Mouse (Mus musculus) myocyte (in vitro differentiated cells): ENCODE data around the gene Usp15. TPM values are rescaled to one million over a fixed set of nuclear protein-coding genes. Genes with fewer than 3 reads are reported as not detected.
A peak's percentile ranks its signal among the peaks of the same experiment; 100 is the strongest.

ENCODE experiments used
- H3K27me3 ChIP-seq: one replicate; pipeline ENCODE4 v1.6.1; 2011; ENCODE audit not compliant: control insufficient read depth, insufficient read depth, insufficient read length
- H3K36me3 ChIP-seq: one replicate; pipeline ENCODE4 v1.6.1; 2011; ENCODE audit not compliant: control insufficient read depth, insufficient read depth
- H3K4me2 ChIP-seq: one replicate; pipeline ENCODE4 v1.6.1; 2011; ENCODE audit warnings: low read depth, control low read depth
- H3K4me3 ChIP-seq: one replicate; pipeline ENCODE4 v1.5.1; 2011; ENCODE audit warnings: mild to moderate bottlenecking, control low read depth, moderate library complexity
- H3K79me2 ChIP-seq: one replicate; pipeline ENCODE4 v1.6.1; 2011; ENCODE audit not compliant: control insufficient read depth, insufficient read depth
- H3ac ChIP-seq: one replicate; pipeline ENCODE4 v1.6.1; 2011; ENCODE audit not compliant: control insufficient read depth, insufficient read length
- CEBPB ChIP-seq: IDR thresholded peaks from 2 replicates; pipeline ENCODE4 v1.6.1; 2011; ENCODE audit warnings: mild to moderate bottlenecking, moderate library complexity; ENCODE audit not compliant: poor library complexity, insufficient read depth, severe bottlenecking
- E2F4 ChIP-seq: IDR thresholded peaks from one replicate; pipeline ENCODE4 v1.6.1; 2011; ENCODE audit warnings: mild to moderate bottlenecking, control low read depth, moderate library complexity; ENCODE audit not compliant: insufficient read depth
- MAX ChIP-seq: IDR thresholded peaks from one replicate; pipeline ENCODE4 v1.6.1; 2011; ENCODE audit warnings: low read depth, mild to moderate bottlenecking, control low read depth
- MYOD1 ChIP-seq, 3 experiments: IDR thresholded peaks; one replicate each; pipeline ENCODE4 v1.6.1; 2011; ENCODE audit warnings: control low read depth in 2 of 3, low read depth in 2 of 3, mild to moderate bottlenecking in 2 of 3, moderate library complexity in 1 of 3; ENCODE audit not compliant: insufficient read length in 2 of 3, control insufficient read depth in 1 of 3
- MYOG ChIP-seq, 3 experiments: IDR thresholded peaks; one replicate each; pipeline ENCODE4 v1.6.1; 2011; ENCODE audit warnings: control low read depth in 2 of 3, low read depth in 2 of 3, mild to moderate bottlenecking in 2 of 3; ENCODE audit not compliant: insufficient read length in 2 of 3, control insufficient read depth in 1 of 3, insufficient read depth in 1 of 3
- POLR2A ChIP-seq: IDR thresholded peaks from one replicate; pipeline ENCODE4 v1.6.1; 2011; ENCODE audit warnings: low read depth, mild to moderate bottlenecking, control low read depth, moderate library complexity; ENCODE audit not compliant: insufficient read length
- POLR2AphosphoS2 ChIP-seq: IDR thresholded peaks from one replicate; pipeline ENCODE4 v1.6.1; 2011; ENCODE audit warnings: low read depth, control low read depth; ENCODE audit not compliant: insufficient read length
- REST ChIP-seq: IDR thresholded peaks from one replicate; pipeline ENCODE4 v1.6.1; 2011; ENCODE audit warnings: mild to moderate bottlenecking, control low read depth, moderate library complexity; ENCODE audit not compliant: insufficient read depth, insufficient read length
- SRF ChIP-seq: IDR thresholded peaks from one replicate; pipeline ENCODE4 v1.6.1; 2011; ENCODE audit warnings: low read depth; ENCODE audit not compliant: control insufficient read depth, insufficient read length
- TCF12 ChIP-seq: IDR thresholded peaks from one replicate; pipeline ENCODE4 v1.6.1; 2011; ENCODE audit warnings: mild to moderate bottlenecking, control low read depth; ENCODE audit not compliant: poor library complexity, insufficient read depth, severe bottlenecking
- TCF3 ChIP-seq: IDR thresholded peaks from one replicate; pipeline ENCODE4 v1.6.1; 2011; ENCODE audit warnings: low read depth, control low read depth; ENCODE audit not compliant: insufficient read length
- USF1 ChIP-seq: IDR thresholded peaks from one replicate; pipeline ENCODE4 v1.6.1; 2011; ENCODE audit warnings: low read depth, mild to moderate bottlenecking, control low read depth, moderate library complexity
- polyA plus RNA-seq: library from polyadenylated mRNA; unstranded; fragments of >200 nt; fragmentation: generic; extraction: Trizol; gene quantifications from one replicate; pipeline ENCODE4 v1.2.1, GENCODE M21; 2012; ENCODE audit warnings: missing spikeins

Usp15 gene
- polyA plus RNA-seq, 1 experiment = 18.7 TPM

DNA sequence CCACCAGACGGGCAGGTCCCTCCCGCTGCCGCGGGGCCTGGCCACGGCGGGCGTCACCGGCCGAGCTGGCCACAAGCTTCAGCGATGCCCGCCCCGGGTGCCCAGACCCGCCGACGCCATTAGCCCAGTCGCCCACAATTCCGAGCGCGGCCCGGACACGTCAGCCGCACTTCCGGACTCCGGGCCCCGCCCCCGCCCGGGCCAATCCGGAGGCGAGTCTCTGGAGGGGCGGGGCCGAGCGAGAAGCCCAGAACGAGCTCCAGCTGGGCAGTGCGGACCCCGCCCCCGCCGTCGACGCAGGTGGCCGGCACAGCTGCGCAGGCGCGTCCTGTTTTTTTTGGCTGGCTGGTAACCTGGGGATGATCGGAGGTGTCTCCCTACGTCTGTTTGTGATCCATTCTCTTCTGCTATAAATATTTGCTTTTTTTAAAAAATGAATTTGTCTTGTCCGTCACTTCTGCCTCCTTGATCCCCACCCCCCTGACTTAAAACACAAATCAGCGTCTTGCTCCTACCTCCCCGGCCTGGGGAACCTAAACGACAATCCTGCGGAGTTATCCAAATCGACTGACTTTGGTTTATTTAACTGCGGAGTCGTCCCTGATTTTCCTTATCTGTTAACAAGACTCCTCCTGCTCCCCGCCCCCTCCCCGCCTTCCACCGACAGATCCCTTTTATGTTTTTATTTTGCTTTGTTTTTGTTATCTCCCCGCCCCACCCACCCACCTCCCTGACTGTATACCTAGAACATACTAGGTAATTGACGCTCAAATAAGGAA lies 120.4 kb downstream of the Usp15 start, which contains the start of gene Mon2:
Gene Mon2 (minus strand): TSS at position 261 of the 779 bp plus-strand sequence.
- Histone ChIP-seq H3K79me2 (peaks cover 42% of the 10 kb centered on the region), H3K4me3 (peak within 1 kb of the TSS; percentile 63), H3K27me3 (peaks cover 5% of the 10 kb centered on the region), H3ac (peak within 1 kb of the TSS; percentile 98), H3K36me3 (no peaks in the 10 kb centered on the region), H3K4me2 (peak within 1 kb of the TSS; percentile 97)
- TF ChIP-seq E2F4 = no peak
- TF ChIP-seq CEBPB = no peak
- TF ChIP-seq POLR2A = peak; percentile 80
- no peak for TF ChIP-seq SRF
- peak in 2 of 3 experiments; percentile 64 to 82 for TF ChIP-seq MYOD1 (IDR thresholded peaks at IDR 0.05; ENCODE audit: control insufficient read depth in 1 of 3, insufficient read length in 2 of 3, low read depth in 2 of 3)
- TF ChIP-seq USF1 = no peak
- no peak for TF ChIP-seq MAX
- TF ChIP-seq POLR2AphosphoS2 = peak; percentile 86
- no peak for TF ChIP-seq TCF12
- peak; percentile 42 for TF ChIP-seq TCF3
- no peak for TF ChIP-seq REST
- TF ChIP-seq MYOG (IDR thresholded peaks at IDR 0.05; ENCODE audit: control insufficient read depth in 1 of 3, insufficient read depth in 1 of 3, insufficient read length in 2 of 3, low read depth in 2 of 3) = peak in 2 of 3 experiments; percentile 73 to 83

DNA sequence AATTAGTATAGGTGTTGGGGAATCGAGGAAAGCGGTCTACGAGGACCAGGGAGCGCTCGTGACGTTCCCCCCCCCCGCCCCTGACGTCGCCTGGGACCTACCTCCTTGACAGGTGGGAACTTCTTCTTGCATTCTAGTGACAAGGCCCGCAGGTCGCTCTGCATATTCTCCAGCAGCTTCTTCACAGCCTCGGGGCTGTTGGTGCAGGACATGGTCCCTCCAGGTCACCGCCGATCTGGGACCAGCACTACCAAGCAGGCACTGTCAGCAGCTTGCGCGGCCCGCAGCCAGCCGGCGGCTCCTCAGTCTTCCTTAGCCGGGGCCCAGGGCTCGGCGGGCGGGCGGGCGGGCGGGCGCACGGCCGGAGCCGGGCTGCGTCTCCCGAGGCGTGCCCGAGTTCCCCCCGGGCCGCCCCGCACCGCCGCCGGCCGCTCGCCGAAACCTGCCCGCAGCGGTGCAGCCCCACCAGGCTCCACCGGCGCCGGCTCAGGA lies 121.0 kb downstream of the Usp15 start:
- H3K79me2 ChIP-seq = peaks cover 48% of the 10 kb centered on the region
- no peaks in the 10 kb centered on the region for H3K36me3 ChIP-seq
- peak overlapping the region; percentile 98 for H3ac ChIP-seq
- peaks cover 5% of the 10 kb centered on the region for H3K27me3 ChIP-seq
- TF ChIP-seq TCF3 = no peak
- TF ChIP-seq MYOG (IDR thresholded peaks at IDR 0.05; ENCODE audit: control insufficient read depth in 1 of 3, insufficient read depth in 1 of 3, insufficient read length in 2 of 3, low read depth in 2 of 3) = no peak
- TF ChIP-seq E2F4 = no peak
- no peak for TF ChIP-seq MYOD1 (IDR thresholded peaks at IDR 0.05; ENCODE audit: control insufficient read depth in 1 of 3, insufficient read length in 2 of 3, low read depth in 2 of 3)
- TF ChIP-seq USF1 = no peak
- TF ChIP-seq SRF = no peak
- TF ChIP-seq TCF12 = no peak
- no peak for TF ChIP-seq POLR2AphosphoS2
- TF ChIP-seq CEBPB = no peak
- TF ChIP-seq MAX = no peak
- no peak for TF ChIP-seq REST
- no peak for TF ChIP-seq POLR2A
- peak overlapping the region; percentile 97 for H3K4me2 ChIP-seq
- peak overlapping the region; percentile 63 for H3K4me3 ChIP-seq

DNA sequence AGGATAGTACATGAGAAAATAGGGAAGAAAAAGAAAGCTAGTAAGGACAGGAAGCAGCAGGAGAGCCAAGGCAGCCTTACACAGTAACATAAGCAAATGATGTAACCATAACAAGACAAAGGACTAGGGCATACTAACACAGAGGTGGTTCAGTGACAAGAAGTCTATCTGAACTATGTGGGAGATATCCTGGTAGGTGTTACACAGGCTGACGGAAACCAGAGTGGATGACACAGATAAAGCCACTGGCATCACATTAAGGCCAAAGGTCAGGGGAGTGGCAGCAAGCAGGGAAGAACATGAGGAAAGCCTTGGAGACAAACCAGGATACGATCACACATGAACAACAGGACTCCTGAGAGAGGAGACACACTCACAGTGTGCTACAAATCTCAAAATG lies 124.8 kb downstream of the Usp15 start:
- Histone ChIP-seq H3K79me2 (peaks cover 51% of the 10 kb centered on the region), H3ac (no peak overlapping the region), H3K4me3 (no peak overlapping the region), H3K36me3 (no peaks in the 10 kb centered on the region), H3K4me2 (no peak overlapping the region), H3K27me3 (no peaks in the 10 kb centered on the region)
- TF ChIP-seq MYOD1 (IDR thresholded peaks at IDR 0.05; ENCODE audit: control insufficient read depth in 1 of 3, insufficient read length in 2 of 3, low read depth in 2 of 3) (no peak), POLR2AphosphoS2 (no peak), CEBPB (no peak), TCF12 (no peak), E2F4 (no peak), POLR2A (no peak), TCF3 (no peak), USF1 (no peak), REST (no peak), MAX (no peak), MYOG (IDR thresholded peaks at IDR 0.05; ENCODE audit: control insufficient read depth in 1 of 3, insufficient read depth in 1 of 3, insufficient read length in 2 of 3, low read depth in 2 of 3) (no peak), SRF (no peak)

DNA sequence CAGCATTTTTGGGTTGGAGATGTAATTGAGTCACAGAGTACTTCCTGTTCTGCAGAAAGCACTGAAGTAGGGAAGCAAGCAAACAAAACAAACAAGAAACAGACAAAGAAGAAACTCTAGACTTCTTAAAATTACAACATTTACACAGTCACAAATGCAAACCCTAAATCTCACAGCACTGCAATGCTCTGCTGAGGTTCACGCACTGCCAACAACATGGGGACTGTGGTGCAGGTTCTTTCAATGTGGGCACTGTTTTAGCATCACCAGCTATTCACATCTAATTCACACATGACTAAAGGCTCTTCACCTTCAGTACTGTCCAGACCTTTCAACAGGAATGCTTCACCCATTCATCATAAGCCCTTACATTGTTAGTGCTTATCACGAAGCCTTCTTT lies 133.8 kb downstream of the Usp15 start:
- Histone ChIP-seq H3K36me3 (no peaks in the 10 kb centered on the region), H3ac (no peak overlapping the region), H3K79me2 (peaks cover 25% of the 10 kb centered on the region), H3K4me2 (no peak overlapping the region), H3K27me3 (no peaks in the 10 kb centered on the region), H3K4me3 (no peak overlapping the region)
- TF ChIP-seq E2F4 = no peak
- no peak for TF ChIP-seq MYOG (IDR thresholded peaks at IDR 0.05; ENCODE audit: control insufficient read depth in 1 of 3, insufficient read depth in 1 of 3, insufficient read length in 2 of 3, low read depth in 2 of 3)
- no peak for TF ChIP-seq MAX
